Mouse (Mus musculus) small intestine, adult 2 months (tissue): ENCODE measurements at regions not wholly inside any gene's neighbourhood (a gene's known extent, or its start where the extent isn't known, plus 50 kb on each side); places are given as distances from the start of the nearest gene placed in this dataset.

Experiments used
- CTCF ChIP-seq: fragments of 200-500 bp; IDR thresholded peaks from 2 replicates; pipeline ENCODE4 v1.5.1; 2012; ENCODE audit warnings: low read depth, mild to moderate bottlenecking, control low read depth, inconsistent platforms, low read length, moderate library complexity, mixed read lengths; ENCODE audit not compliant: insufficient replicate concordance, insufficient read length; ENCODE audit errors: extremely low read depth
- POLR2A ChIP-seq: fragments of 200-500 bp; IDR thresholded peaks from 2 replicates; pipeline ENCODE4 v1.6.1; 2012; ENCODE audit warnings: low read depth, mild to moderate bottlenecking, control low read depth, inconsistent platforms, low read length, moderate library complexity

DNA sequence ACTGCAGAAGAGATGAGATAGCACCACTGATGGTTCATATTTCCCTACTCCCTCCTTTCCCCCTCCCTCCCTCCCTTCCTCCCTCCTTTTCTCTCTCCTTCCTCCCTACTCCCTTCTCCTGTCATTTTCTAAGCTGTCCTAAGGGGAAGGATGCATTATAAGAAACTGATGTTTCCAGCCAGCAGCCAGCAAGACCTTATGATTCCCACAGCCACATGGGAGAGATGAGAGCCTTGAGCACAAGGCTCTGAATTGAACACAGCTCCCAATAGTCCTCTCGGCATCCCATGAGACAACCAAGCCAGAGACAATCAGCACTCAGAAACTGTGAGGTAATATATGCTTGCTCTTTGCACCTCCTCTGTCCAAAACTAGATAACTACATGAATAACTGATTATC is 263.0 kb upstream of the Nrp1 start:
- no peak for TF ChIP-seq CTCF
- no peak for TF ChIP-seq POLR2A
